Mouse (Mus musculus) liver, embryonic 14.5 days (tissue): ENCODE results near the gene Frmpd2.

ENCODE experiments used
- CTCF ChIP-seq: IDR thresholded peaks from 2 replicates; pipeline ENCODE4 v1.5.1; 2016; ENCODE audit warnings: antibody characterized with exemption, low read depth, control low read depth
- EP300 ChIP-seq: IDR thresholded peaks from 2 replicates; pipeline ENCODE4 v1.6.1; 2016; ENCODE audit warnings: antibody characterized with exemption, low read depth

DNA sequence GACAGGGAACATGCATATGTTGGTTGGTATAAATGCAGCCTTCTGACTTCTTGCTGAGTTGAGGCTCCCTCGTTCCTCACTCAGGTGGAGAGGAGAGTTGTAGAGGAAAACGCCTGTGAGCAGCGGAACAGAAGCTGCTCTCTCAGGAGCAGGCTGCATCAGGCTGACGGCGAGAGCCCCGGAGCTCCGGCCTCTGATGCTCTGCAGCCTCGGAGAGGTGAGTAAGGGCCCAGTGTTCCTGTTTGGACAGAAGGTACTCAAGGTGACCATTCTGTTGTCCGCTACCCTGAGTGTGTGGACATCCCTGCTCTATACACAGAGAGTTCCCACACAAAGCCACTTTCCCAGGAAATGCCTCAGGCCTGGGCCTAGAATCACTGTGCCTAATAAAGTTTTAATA is 31.8 kb downstream of the Frmpd2 start:
- TF ChIP-seq EP300 (no peak), CTCF (no peak)
